In the genomic region with DNA sequence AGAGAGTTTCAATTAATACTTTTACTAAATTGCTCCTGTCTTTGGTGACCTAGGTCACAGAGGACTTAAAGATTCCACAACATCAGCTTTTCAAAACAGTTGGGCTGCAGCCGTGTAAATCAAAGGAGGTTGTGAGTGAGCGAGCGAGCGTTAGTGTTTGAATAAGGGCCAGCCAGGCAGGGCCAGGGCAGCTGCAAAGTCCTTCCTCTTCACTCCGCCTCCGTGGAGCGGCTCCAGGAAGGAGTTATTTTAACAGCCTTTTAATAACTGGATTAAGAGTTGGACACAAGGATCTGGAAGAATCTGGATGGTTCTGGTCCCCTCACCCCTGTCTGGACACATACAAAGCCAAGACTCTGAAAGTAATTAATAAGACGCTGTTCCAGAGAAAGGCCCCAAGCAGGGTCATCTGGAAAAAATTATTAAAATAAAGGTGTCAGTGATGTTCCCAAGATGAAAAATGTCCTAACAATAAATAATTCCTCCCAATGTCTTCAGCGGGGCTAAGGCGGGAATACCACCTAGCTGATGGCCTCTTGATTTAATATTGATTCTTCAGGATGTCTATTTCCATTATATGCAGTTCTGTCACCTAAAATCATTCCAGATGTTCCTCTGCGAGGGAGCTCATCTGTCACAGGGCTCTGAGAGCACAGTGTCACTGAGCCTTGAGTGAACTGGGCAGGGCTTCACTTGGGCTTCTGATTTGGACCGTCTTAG, we compare ENCODE assay signal across 7 mouse cellular contexts.
A peak's percentile ranks its signal among the peaks of the same experiment; 100 is the strongest.
DNase-seq lines count a peak whose midpoint lies in the region; ATAC-seq lines count a peak whose summit lies in the region.

No protein-coding gene starts in this region.

- ATAC-seq in megakaryocyte-erythroid progenitor cell, adult 5-6 weeks (replicated peaks; ENCODE audit: low FRiP score, low TSS enrichment, poor library complexity, severe bottlenecking): no peak

- peak; percentile 61 for DNase-seq in embryo, embryonic 10.5 days (ENCODE audit: low spot score)
- DNase-seq in fat pad, adult 2 months (ENCODE audit: extremely low read depth, low read depth, low spot score): peak; percentile 21
- peak; percentile 39 for DNase-seq in kidney, adult 18-20 months
- DNase-seq in lung, postnatal 10 days: peak; percentile 86
- no peak for DNase-seq in thymus, postnatal 4 days
- no peak for DNase-seq in right cerebral cortex, postnatal 10 days (ENCODE audit: low spot score in 2 of 2)

Comparison
In these comparisons a context has a peak if more than half of its experiments do, and no peak if none do; other contexts are left out.
1. DNase-seq: peak in embryo, embryonic 10.5 days (single experiment), fat pad, adult 2 months (single experiment), kidney, adult 18-20 months (single experiment) and lung, postnatal 10 days (single experiment); none in thymus, postnatal 4 days (single experiment) and right cerebral cortex, postnatal 10 days (0 of 2).